Mouse (Mus musculus) E14TG2a.4 (cell line): ENCODE data around the gene Ttc33.
A peak's percentile ranks its signal among the peaks of the same experiment; 100 is the strongest.

Experiments
- H3K27me3 ChIP-seq: 2 replicates; pipeline ENCODE4 v1.6.1; 2014; ENCODE audit warnings: low read length, control low read depth; ENCODE audit not compliant: insufficient read depth
- H3K36me3 ChIP-seq: 2 replicates; pipeline ENCODE4 v1.6.1; 2014; ENCODE audit warnings: low read length, control low read depth; ENCODE audit not compliant: insufficient read depth
- H3K4me1 ChIP-seq: replicated peaks from 2 replicates; pipeline ENCODE4 v1.6.1; 2014; ENCODE audit warnings: low read depth, low read length, control low read depth
- H3K4me3 ChIP-seq: replicated peaks from 2 replicates; pipeline ENCODE4 v1.5.1; 2014; ENCODE audit warnings: mild to moderate bottlenecking, low read length
- H3K9me3 ChIP-seq: 2 replicates; pipeline ENCODE4 v1.6.1; 2014; ENCODE audit warnings: low read length, control low read depth
- CTCF ChIP-seq: conservative IDR thresholded peaks from 2 replicates; pipeline ENCODE4 v1.5.1; 2014; ENCODE audit warnings: low read length
- NANOG ChIP-seq: IDR thresholded peaks from 2 replicates; pipeline ENCODE4 v1.6.1; 2014; ENCODE audit warnings: borderline replicate concordance, low read length, mixed read lengths
- POU5F1 ChIP-seq: IDR thresholded peaks from 2 replicates; pipeline ENCODE4 v1.6.1; 2014; ENCODE audit warnings: low read length, borderline replicate concordance

Ttc33 gene

GRCm38 (mm10) chr15:5241304-5242201 lies 56.2 kb downstream of the Ttc33 start:
- Histone ChIP-seq H3K9me3 (no peaks in the 10 kb centered on the region; the same call in 1 of the 2 replicates), H3K4me3 (peak overlapping the region; percentile 86), H3K4me1 (peaks cover 35% of the 10 kb centered on the region), H3K27me3 (peaks cover 64% of the 10 kb centered on the region), H3K36me3 (no peaks in the 10 kb centered on the region)
- TF ChIP-seq POU5F1, result no peak
- no peak for TF ChIP-seq CTCF
- TF ChIP-seq NANOG, result no peak

- Histone ChIP-seq H3K9me3 (no peaks in the 10 kb centered on the region; the same call in 1 of the 2 replicates), H3K4me3 (peak overlapping the region; percentile 86), H3K36me3 (no peaks in the 10 kb centered on the region), H3K27me3 (peaks cover 66% of the 10 kb centered on the region), H3K4me1 (peaks cover 35% of the 10 kb centered on the region)
- TF ChIP-seq POU5F1 (no peak), CTCF (no peak), NANOG (no peak)
Measured at GRCm38 (mm10) chr15:5242241-5243035, 57.1 kb downstream of the Ttc33 start.

GRCm38 (mm10) chr15:5243036-5243958 lies 58.0 kb downstream of the Ttc33 start:
- no peaks in the 10 kb centered on the region; the same call in 1 of the 2 replicates for H3K9me3 ChIP-seq
- peaks cover 35% of the 10 kb centered on the region for H3K4me1 ChIP-seq
- H3K36me3 ChIP-seq, result no peaks in the 10 kb centered on the region
- peaks cover 69% of the 10 kb centered on the region for H3K27me3 ChIP-seq
- no peak for TF ChIP-seq CTCF
- H3K4me3 ChIP-seq, result peak overlapping the region; percentile 86

GRCm38 (mm10) chr15:5243959-5244905 lies 58.9 kb downstream of the Ttc33 start, which contains the start of gene Ptger4:
Gene Ptger4 (minus strand): TSS chr15:5244187.
- Histone ChIP-seq H3K4me1 (peaks cover 35% of the 10 kb centered on the region), H3K4me3 (peak within 1 kb of the TSS; percentile 86), H3K9me3 (no peaks in the 10 kb centered on the region; the same call in 1 of the 2 replicates), H3K27me3 (peaks cover 70% of the 10 kb centered on the region), H3K36me3 (no peaks in the 10 kb centered on the region)
- TF ChIP-seq NANOG (no peak), POU5F1 (no peak), CTCF (no peak)

GRCm38 (mm10) chr15:5250182-5250581 lies 64.9 kb downstream of the Ttc33 start:
- Histone ChIP-seq H3K36me3 (no peaks in the 10 kb centered on the region), H3K27me3 (peaks cover 14% of the 10 kb centered on the region), H3K4me1 (no peaks in the 10 kb centered on the region), H3K4me3 (no peak overlapping the region), H3K9me3 (no peaks in the 10 kb centered on the region)
- TF ChIP-seq POU5F1 (no peak), CTCF (no peak), NANOG (no peak)

GRCm38 (mm10) chr15:5260183-5260582 lies 74.9 kb downstream of the Ttc33 start:
- Histone ChIP-seq H3K36me3 (no peaks in the 10 kb centered on the region), H3K27me3 (peaks cover 8% of the 10 kb centered on the region; the same call in 1 of the 2 replicates), H3K9me3 (no peaks in the 10 kb centered on the region), H3K4me3 (no peak overlapping the region), H3K4me1 (no peaks in the 10 kb centered on the region)
- TF ChIP-seq NANOG (no peak), CTCF (no peak), POU5F1 (no peak)

GRCm38 (mm10) chr15:5261004-5261403 lies 75.7 kb downstream of the Ttc33 start:
- no peaks in the 10 kb centered on the region for H3K36me3 ChIP-seq

More at GRCm38 (mm10) chr15:5261004-5261403, 75.7 kb downstream of the Ttc33 start:
- H3K27me3 ChIP-seq, result peaks cover 3% of the 10 kb centered on the region; the same call in 1 of the 2 replicates
- TF ChIP-seq CTCF, result no peak
- TF ChIP-seq POU5F1, result no peak
- no peak for TF ChIP-seq NANOG
- no peaks in the 10 kb centered on the region for H3K4me1 ChIP-seq
- H3K4me3 ChIP-seq, result no peak overlapping the region
- H3K9me3 ChIP-seq, result no peaks in the 10 kb centered on the region
